Mouse (Mus musculus) lung, postnatal 25 days (tissue): Measurements from ENCODE around the gene Kif5a.

Experiments
- DNase-seq: peaks from one replicate; pipeline ENCODE4 v3.0.0; 2022; ENCODE audit warnings: low spot score

The Kif5a gene

DNA sequence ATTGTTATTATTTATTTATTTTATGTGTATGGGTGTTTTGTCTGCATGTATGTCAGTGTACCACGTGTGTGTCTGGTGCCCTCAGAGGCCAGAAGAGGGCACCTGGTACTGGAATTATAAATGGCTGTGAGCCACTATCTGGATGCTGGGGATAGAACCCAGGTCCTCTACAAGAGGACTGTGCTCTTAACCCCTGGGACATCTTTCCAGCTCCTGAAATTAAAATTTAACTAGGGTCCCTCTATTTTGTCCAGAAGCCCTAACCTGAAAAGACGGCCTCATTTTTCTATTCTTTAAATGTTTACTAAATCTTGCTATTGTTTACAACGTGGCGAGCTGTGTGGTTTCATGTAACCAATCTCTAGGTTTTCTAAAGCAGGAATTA, 2.6 kb upstream of the Kif5a start:
- DNase-seq: peak; percentile 40

DNA sequence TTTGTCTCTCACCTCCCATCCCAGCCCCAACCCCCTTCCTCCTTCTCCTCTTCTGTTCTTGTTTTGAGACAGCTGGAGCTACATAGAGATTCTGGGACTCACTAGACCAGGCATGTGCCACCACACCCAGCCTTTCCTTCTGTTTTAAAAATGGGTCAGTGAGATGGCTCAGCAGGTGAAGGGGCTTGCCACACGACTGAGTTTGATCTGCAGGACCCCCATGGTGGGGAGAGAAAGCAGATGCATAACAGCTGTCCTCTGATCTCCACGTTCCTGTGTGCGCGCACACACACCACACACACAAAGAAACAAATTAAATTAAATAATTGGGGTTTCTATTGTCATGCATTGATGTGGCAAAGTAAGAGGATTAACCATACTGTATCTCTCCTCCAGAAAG, 1.8 kb upstream of the Kif5a start:
- no peak for DNase-seq

DNA sequence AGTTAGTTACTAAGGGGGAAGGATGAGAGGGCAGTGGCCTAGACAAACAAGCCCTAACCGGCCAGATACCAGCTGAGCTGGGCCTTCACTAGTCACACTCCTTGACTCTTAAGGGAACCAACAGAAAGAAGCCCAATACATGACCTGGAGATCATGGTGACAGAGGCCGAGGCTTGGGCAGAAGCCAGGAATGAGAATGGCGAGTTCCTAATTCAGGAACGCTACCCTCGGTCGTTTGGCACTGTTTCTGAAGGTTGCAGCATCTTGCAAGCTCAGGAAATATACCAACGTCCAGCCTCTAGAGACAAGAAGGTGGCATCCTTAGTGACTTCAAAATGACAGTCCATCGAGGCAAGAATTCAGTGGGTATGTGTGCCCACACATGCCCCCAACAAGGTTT, 1.2 kb upstream of the Kif5a start:
- DNase-seq: no peak

DNA sequence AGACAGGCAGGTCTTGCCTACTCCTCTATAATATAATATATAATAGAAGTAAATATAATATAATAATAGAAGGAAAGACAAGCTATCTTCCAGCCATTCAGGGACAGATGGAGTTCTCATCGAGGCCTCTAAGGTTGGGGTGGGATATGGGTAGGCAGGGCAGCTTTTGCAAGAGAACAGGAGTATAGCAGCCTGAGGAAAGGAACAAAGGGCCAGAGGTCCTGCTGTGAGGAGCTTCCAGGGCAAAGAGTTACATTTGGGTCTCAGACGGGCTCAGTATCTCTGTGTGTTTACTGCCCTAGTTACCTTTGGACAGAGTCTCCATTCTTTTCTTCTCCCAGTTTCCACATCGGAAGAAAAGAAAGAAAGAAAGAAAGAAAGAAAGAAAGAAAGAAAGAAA, 483 bp upstream of the Kif5a start:
- DNase-seq: no peak

DNA sequence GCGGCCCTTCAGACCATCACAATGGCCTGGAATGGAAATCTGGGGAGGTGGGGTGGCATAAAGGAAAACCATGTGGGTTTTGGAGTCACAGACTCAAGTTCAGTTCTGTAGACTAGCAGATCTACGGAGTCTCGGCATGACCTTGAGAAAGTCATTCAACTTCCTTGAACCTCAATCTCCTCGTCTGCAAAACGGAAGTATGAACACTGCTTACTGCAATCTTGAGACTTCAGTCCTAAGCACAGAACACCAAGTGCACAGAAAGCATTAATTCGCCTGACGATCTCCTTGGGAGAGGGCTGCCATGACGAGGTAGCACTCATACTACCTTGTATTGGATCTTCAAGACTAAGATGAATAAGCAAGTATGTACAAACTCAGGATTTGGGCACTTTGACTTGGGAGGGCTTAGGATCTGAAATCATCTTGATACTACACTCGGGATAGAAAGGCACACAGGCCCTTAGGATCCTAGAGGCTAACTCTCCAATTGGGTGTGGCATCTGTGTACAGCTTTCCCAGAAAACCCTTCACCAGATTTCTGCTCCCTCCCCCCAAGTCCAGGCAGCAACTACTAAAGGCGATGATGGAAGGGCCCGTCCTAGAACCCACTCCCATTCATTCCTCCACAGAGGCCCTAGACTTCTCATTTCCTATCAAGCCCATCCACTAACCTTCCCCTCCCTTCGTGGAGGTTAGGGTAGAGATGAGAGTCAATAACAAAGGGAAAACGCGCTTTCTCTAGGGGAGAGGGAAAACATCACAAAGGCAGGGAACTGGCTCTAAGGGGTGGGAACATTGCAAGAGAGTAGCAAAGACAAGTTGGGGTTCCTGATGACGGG, 1.2 kb downstream of the Kif5a start:
- no peak for DNase-seq

GRCm38 (mm10) chr10:127258489-127258888, 4.7 kb downstream of the Kif5a start:
- no peak for DNase-seq

DNA sequence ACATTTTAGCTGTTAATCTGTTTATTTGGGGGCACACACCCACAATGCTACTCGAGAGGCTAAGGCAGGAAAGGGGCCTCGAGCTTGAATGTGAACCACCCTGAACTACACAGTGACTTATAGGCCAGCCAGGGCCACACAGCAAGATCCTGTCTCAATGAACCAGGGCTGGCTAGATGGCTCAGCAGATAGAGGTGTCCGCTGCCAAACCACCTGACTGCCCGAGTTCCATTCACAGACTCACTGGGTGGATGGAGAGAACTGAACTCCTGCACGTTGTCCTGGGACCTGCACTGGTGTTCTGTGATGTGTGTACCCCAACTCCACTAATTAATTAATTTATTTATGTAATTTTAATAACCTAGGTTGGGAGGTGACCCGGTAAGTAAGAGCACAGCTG, 5.4 kb downstream of the Kif5a start:
- no peak for DNase-seq

GRCm38 (mm10) chr10:127255625-127256345, 7.4 kb downstream of the Kif5a start:
- peak; percentile 47 for DNase-seq

- DNase-seq: no peak
These were observed 12.3 kb downstream of the Kif5a start for GRCm38 (mm10) chr10:127250810-127251209.

GRCm38 (mm10) chr10:127238241-127238824, 24.8 kb downstream of the Kif5a start:
- no peak for DNase-seq

DNA sequence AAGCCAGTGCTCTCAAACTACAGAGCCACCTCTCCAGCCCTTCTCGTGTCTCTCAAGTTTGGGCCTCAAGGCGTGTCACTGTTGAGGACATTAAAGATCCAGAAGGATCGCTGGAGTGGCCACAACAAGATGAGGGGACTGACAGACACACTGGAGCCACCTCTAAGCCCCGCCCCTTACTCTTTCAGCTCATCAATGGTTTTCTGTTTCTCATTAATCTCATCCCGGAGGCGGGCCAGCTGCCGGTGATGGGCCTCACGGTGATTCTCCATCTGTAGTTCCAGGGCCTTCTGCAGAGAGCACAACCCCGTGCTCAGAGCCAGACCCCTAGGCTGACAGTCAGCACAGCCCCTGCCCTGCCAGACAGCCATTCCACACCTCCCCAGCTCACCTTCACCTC, 26.6 kb downstream of the Kif5a start:
- no peak for DNase-seq

DNA sequence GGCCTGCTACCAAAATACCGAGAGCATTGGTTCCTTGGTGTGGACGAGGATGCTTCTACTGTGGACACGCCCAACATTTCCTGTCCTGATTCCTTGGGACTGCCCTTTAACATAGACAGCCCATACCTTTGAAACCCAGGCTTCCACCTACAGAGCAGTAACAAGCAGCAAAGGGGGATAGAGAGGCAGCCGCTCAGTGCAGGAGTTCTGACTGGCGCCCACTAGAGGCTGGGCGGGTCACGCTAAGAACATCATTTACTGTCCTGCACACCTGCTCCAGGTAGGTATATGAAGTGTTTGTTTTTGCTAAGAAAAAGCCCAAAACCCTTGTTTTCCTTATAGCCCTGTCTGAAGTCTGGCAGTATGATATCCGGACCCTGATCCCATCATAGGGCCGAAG, 30.0 kb downstream of the Kif5a start:
- no peak for DNase-seq

DNA sequence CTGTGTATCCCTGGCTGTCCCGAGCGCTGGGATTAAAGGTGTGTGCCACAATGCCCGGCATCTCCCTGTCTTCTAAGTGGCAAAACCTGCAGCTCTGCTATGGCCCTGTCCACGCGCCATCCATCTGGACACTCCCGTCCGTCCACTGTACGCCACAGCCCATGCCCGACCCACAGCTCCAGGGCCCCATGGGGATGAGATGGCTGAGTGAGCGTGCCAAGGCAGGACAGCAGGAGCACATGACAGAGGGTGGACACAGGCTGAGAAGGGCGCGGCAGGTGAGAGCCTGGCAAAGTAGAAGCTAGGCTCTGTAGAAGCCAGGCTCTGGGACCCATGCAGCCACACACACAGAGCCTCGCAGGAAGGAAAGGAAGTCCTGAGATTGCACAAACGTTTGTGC, 31.4 kb downstream of the Kif5a start:
- no peak for DNase-seq

- no peak for DNase-seq
These were observed 32.5 kb downstream of the Kif5a start for GRCm38 (mm10) chr10:127230693-127231092.

- DNase-seq: peak; percentile 85
These were observed 34.3 kb downstream of the Kif5a start for GRCm38 (mm10) chr10:127228897-127229296.

GRCm38 (mm10) chr10:127227163-127227562, 36.0 kb downstream of the Kif5a start:
- no peak for DNase-seq

GRCm38 (mm10) chr10:127226318-127226895, 36.7 kb downstream of the Kif5a start:
- no peak for DNase-seq

GRCm38 (mm10) chr10:127225732-127226131, 37.4 kb downstream of the Kif5a start:
- DNase-seq: no peak

- DNase-seq: no peak
These were observed 37.9 kb downstream of the Kif5a start for GRCm38 (mm10) chr10:127225213-127225612.

DNA sequence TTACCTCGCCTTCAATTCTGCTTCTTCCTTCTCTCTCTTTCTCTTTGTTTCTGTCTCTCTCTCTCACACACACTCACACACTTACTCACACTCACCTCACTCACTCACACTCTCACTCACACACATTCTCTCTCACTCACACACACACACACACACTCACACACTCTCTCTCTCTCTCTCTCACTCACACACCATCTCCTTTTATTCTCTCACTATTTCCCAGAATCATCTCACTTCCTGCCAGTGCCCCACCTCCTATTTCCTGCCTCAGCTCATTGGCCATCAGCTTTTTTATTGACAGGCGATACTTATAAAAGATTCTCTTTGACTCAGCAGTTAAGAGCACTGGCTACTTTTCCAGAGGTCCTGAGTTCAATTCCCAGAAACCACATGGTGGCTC, 44.8 kb downstream of the Kif5a start:
- no peak for DNase-seq

GRCm38 (mm10) chr10:127217177-127217576, 46.0 kb downstream of the Kif5a start:
- DNase-seq: no peak

DNA sequence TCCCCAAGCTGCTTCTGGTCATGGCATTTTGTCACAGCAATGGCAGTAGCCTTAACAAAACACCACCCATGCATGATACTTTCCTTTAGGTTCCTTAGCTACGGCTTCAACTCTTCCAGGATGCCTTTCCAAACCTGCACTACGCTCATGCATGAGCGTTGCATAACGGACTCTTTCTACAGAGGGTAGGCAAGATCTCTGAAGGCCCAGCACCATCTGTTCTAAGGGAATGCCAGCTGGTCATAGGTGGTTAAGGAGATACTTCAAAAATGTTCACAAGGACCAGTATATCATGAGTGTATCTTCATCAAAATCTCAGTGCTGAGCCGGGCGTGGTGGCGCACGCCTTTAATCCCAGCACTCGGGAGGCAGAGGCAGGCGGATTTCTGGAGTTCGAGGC, 46.7 kb downstream of the Kif5a start:
- no peak for DNase-seq

DNA sequence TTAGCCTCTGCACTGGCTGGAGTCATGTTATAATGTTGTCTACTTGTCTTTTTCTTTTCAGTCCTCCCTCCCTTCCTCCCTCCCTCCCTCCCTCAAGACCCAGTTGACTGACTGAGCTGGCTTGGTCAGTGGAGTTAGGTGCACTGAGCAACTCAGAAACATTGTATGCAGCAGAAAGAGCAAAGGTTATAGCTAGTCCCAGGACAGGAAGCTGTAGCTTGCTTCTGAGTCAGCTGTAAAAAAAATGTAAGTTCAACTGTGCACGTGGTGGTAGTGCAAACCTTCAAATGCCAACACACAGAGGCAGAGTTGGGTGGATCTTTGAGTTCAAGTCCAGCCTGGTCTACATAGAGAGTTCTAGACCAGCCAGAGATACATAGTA, 48.7 kb downstream of the Kif5a start:
- DNase-seq: no peak
